Mouse (Mus musculus) CH12.LX (cell line): ENCODE data around the gene Gsta1.

ENCODE experiments used
- CTCF ChIP-seq, 2 experiments: IDR thresholded peaks in 1 of 2; conservative IDR thresholded peaks in 1 of 2; 2 replicates each; pipeline ENCODE4 v1.5.1; 2011 to 2012; ENCODE audit warnings: low read depth in 2 of 2, low read length in 2 of 2, improper control_type of control experiment in 1 of 2, inconsistent platforms in 1 of 2, mild to moderate bottlenecking in 1 of 2, moderate library complexity in 1 of 2
- MYC ChIP-seq: IDR thresholded peaks from 2 replicates; pipeline ENCODE4 v1.6.1; 2011; ENCODE audit warnings: low read depth, mild to moderate bottlenecking, improper control_type of control experiment, low read length
- POLR2A ChIP-seq: IDR thresholded peaks from 2 replicates; pipeline ENCODE4 v1.6.1; 2011; ENCODE audit warnings: low read depth, mild to moderate bottlenecking, improper control_type of control experiment, low read length

DNA sequence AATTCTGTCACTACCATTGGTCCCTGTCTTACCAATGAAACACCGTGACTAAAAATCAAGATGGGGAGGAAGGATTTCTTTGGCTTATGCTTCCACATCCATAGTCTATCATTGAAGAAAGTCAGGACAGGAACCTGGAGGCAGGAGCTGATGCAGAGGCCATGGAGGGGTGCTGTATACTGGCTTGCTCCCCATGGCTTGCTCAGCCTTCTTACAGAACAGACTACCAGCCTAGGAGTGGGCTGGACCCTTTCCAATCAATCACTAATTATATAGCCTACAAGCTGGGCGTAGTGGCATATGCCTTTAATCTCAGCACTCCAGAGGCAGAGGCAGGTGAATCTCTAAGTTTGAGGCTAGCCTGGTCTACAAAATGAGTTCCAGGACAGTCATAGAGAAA, 19.6 kb upstream of the Gsta1 start:
- no peak for TF ChIP-seq CTCF (conservative IDR thresholded peaks at IDR 0.05 in 1 of 2, IDR thresholded peaks at IDR 0.05 in 1 of 2; ENCODE audit: low read depth in 2 of 2, low read length in 2 of 2)
- no peak for TF ChIP-seq POLR2A
- no peak for TF ChIP-seq MYC
